Mouse (Mus musculus) kidney, embryonic 15.5 days (tissue): ENCODE results near the gene Birc6. TPM values are rescaled to one million over a fixed set of nuclear protein-coding genes. Genes with fewer than 3 reads are reported as not detected.

ENCODE experiments used
- ATAC-seq: fragments of 200-750 bp; cut with Nextera tagmentation; replicated peaks from 2 replicates; pipeline ENCODE4 v1.8.0; 2017; ENCODE audit warnings: moderate TSS enrichment; ENCODE audit not compliant: low FRiP score
- H3K27ac ChIP-seq: fragments of 300-500 bp; sonication (generic); 2 replicates; pipeline ENCODE4 v1.5.1; 2015; ENCODE audit warnings: mild to moderate bottlenecking, inconsistent platforms
- H3K27me3 ChIP-seq: fragments of 300-500 bp; sonication (generic); 2 replicates; pipeline ENCODE4 v1.6.1; 2015; ENCODE audit warnings: inconsistent platforms
- H3K36me3 ChIP-seq: fragments of 300-500 bp; sonication (generic); 2 replicates; pipeline ENCODE4 v1.6.1; 2015; ENCODE audit warnings: inconsistent platforms
- H3K4me1 ChIP-seq: fragments of 300-500 bp; sonication (generic); 2 replicates; pipeline ENCODE4 v1.6.1; 2015; ENCODE audit warnings: inconsistent platforms
- H3K4me2 ChIP-seq: fragments of 300-500 bp; sonication (generic); 2 replicates; pipeline ENCODE4 v1.6.1; 2015; ENCODE audit warnings: moderate library complexity, mild to moderate bottlenecking, inconsistent platforms
- H3K4me3 ChIP-seq: fragments of 300-500 bp; sonication (generic); replicated peaks from 2 replicates; pipeline ENCODE4 v1.5.1; 2015; ENCODE audit warnings: mild to moderate bottlenecking, inconsistent platforms
- H3K9ac ChIP-seq: fragments of 300-500 bp; sonication (generic); 2 replicates; pipeline ENCODE4 v1.6.1; 2015; ENCODE audit warnings: mild to moderate bottlenecking, inconsistent platforms
- H3K9me3 ChIP-seq: fragments of 300-500 bp; sonication (generic); replicated peaks from 2 replicates; pipeline ENCODE4 v1.6.1; 2016; ENCODE audit warnings: inconsistent platforms
- WGBS: fragments of 180-500 bp; shearing (Covaris S2); methylation state at CpG from one replicate; pipeline ENCODE4 v1.1.7; 2015; ENCODE audit warnings: mixed read lengths; 5-methylcytosine and 5-hydroxymethylcytosine counted together
- polyA plus RNA-seq: library from polyadenylated mRNA; unstranded; fragments of >200 nt; fragmentation: Nextera tagmentation; extraction: Ambion mirVana; gene quantifications from 2 replicates; pipeline ENCODE4 v1.2.1, GENCODE M21; 2015

The Birc6 gene
- polyA plus RNA-seq, 1 experiment from 2014 or later, result 89.3 TPM

- peak overlapping the region; percentile 97 for H3K4me3 ChIP-seq
- peak overlapping the region; percentile 78 for H3K4me2 ChIP-seq
- WGBS, result 50% methylated on average over 3 of the region's 3 CpGs
- H3K36me3 ChIP-seq, result peaks cover 6% of the 10 kb centered on the region
- no peak for ATAC-seq
- no peaks in the 10 kb centered on the region for H3K9me3 ChIP-seq
- no peak overlapping the region for H3K9ac ChIP-seq
- H3K27me3 ChIP-seq, result no peaks in the 10 kb centered on the region
- peaks cover 12% of the 10 kb centered on the region for H3K4me1 ChIP-seq
- no peak overlapping the region for H3K27ac ChIP-seq
Observed at GRCm38 (mm10) chr17:74716643-74717042, 188.5 kb downstream of the Birc6 start.

DNA sequence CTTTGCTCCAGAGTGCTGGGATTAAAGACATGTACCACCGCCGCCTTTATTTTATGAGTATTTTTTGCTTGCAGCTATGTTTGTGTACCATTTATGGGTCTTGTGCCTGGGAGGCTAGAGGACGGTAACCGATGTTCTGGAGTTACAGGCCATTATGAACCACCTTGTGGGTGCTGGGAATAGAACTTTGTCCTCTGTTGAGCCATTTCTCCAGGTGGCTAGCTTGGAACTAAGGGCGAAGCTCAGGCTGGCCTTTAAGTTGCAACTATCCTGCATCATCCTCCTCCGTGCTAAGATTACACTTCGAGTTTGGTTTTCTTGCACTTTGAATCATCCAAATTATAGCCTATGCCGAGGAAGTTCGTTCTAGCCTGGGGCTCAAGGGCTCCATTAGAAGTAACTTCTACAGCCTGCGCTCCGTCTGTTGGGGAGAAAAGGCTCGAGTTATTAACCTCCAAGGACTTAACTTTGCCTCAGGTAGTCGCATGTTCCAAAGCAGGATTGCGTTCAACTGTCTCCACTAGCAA, 189.1 kb downstream of the Birc6 start:
- ATAC-seq, result peak; percentile 47
- H3K27ac ChIP-seq, result peak overlapping the region; percentile 68
- WGBS, result 8% methylated on average over 14 of the region's 14 CpGs

GRCm38 (mm10) chr17:74717618-74718151, 189.6 kb downstream of the Birc6 start, which contains the start of gene Ttc27:
Gene Ttc27 (plus strand): TSS chr17:74717732.
- WGBS, result under 1% methylated on average over 31 of the region's 31 CpGs
- Histone ChIP-seq H3K4me3 (peak within 1 kb of the TSS; percentile 97), H3K27me3 (no peaks in the 10 kb centered on the region), H3K4me2 (peak within 1 kb of the TSS; percentile 78), H3K9me3 (no peaks in the 10 kb centered on the region), H3K9ac (peak within 1 kb of the TSS; percentile 75), H3K27ac (peak within 1 kb of the TSS; percentile 68), H3K36me3 (peaks cover 15% of the 10 kb centered on the region), H3K4me1 (peaks cover 12% of the 10 kb centered on the region)
- ATAC-seq, result peak; percentile 91

More for the DNA sequence above, 189.1 kb downstream of the Birc6 start:
- Histone ChIP-seq H3K4me3 (peak overlapping the region; percentile 97), H3K4me1 (peaks cover 12% of the 10 kb centered on the region), H3K27me3 (no peaks in the 10 kb centered on the region), H3K4me2 (peak overlapping the region; percentile 78), H3K36me3 (peaks cover 11% of the 10 kb centered on the region), H3K9ac (peak overlapping the region; percentile 48), H3K9me3 (no peaks in the 10 kb centered on the region)

GRCm38 (mm10) chr17:74732872-74733271, 204.8 kb downstream of the Birc6 start:
- no peak for ATAC-seq
- H3K4me1 ChIP-seq, result no peaks in the 10 kb centered on the region
- H3K27me3 ChIP-seq, result no peaks in the 10 kb centered on the region
- no peak overlapping the region for H3K4me3 ChIP-seq
- H3K27ac ChIP-seq, result no peak overlapping the region
- H3K36me3 ChIP-seq, result peaks cover 35% of the 10 kb centered on the region
- no peaks in the 10 kb centered on the region for H3K9me3 ChIP-seq
- no peak overlapping the region for H3K9ac ChIP-seq
- H3K4me2 ChIP-seq, result no peak overlapping the region

DNA sequence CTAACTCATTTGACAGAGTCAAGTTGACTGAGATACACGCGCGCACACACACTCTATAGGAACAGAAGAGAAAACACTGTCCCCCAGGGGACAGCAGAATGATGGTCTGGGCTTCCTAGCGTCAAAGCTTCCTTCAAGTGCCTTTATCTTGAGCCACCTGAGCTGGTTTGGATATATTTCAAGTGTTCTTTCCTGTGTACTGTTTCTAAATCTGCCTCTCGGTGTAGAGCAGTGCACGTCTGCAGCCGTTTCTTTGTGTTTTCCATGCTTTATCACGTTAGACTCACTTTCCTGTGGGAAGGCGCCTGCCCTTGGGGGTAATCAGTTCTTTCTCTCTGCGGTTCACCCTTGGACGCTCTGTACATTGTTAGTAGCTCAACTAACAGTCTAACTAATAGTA, 207.3 kb downstream of the Birc6 start:
- Histone ChIP-seq H3K27ac (no peak overlapping the region), H3K4me2 (no peak overlapping the region), H3K9ac (no peak overlapping the region), H3K4me1 (no peaks in the 10 kb centered on the region), H3K36me3 (peaks cover 29% of the 10 kb centered on the region), H3K27me3 (no peaks in the 10 kb centered on the region), H3K4me3 (no peak overlapping the region), H3K9me3 (no peaks in the 10 kb centered on the region)
- 92% methylated on average over 11 of the region's 11 CpGs for whole genome bisulfite sequencing
- no peak for ATAC-seq

DNA sequence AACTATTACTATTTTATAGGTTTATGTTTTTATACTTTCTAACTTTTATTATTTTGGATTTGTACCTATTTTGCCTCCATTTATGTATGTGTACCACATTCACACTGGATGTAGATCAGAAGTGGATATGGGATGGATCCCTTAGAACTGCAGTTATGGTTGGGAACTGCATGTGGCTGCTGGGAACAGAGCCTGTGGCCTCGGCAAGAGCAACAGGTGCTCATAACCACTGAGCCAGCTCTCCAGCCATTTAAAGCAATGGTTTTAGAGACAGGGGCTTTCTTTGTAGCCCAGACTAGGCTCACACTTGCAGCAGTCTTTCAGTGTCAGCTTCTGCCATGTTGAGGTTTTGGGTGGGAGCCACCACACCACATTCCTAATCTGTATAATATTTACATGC, 221.6 kb downstream of the Birc6 start:
- Histone ChIP-seq H3K27me3 (no peaks in the 10 kb centered on the region), H3K36me3 (peaks cover 16% of the 10 kb centered on the region), H3K9ac (no peak overlapping the region), H3K4me2 (no peak overlapping the region), H3K27ac (no peak overlapping the region), H3K9me3 (no peaks in the 10 kb centered on the region), H3K4me1 (0 out of 2 replicates have a peak, but pooled peaks cover 3% of the 10 kb centered on the region), H3K4me3 (no peak overlapping the region)
- 76% methylated on average over 1 of the region's 1 CpGs for WGBS
- no peak for ATAC-seq

- no peak overlapping the region for H3K4me2 ChIP-seq
- H3K9me3 ChIP-seq, result no peaks in the 10 kb centered on the region
- H3K9ac ChIP-seq, result no peak overlapping the region
- H3K36me3 ChIP-seq, result peaks cover 11% of the 10 kb centered on the region
- 85% methylated on average over 4 of the region's 4 CpGs for WGBS
- H3K27ac ChIP-seq, result no peak overlapping the region
- no peak for ATAC-seq
- H3K4me3 ChIP-seq, result no peak overlapping the region
- no peaks in the 10 kb centered on the region for H3K27me3 ChIP-seq
- 0 out of 2 replicates have a peak, but pooled peaks cover 3% of the 10 kb centered on the region for H3K4me1 ChIP-seq
Observed at GRCm38 (mm10) chr17:74751026-74751425, 222.9 kb downstream of the Birc6 start.

Other genes with a start within 250 kb of the Birc6 start
- 77.4 and 81.7 TPM in 2 replicates for gene Memo1, start 232.8 kb upstream of the Birc6 start, polyA plus RNA-seq
- gene Dpy30, start 204.4 kb upstream of the Birc6 start, polyA plus RNA-seq, result 237 and 269 TPM in 2 replicates
- 13.0 and 14.4 TPM in 2 replicates for gene Spast, start 189.3 kb upstream of the Birc6 start, polyA plus RNA-seq
- gene Slc30a6, start 132.7 kb upstream of the Birc6 start, polyA plus RNA-seq, result 45.1 and 48.2 TPM in 2 replicates
- 0.24 and 0.39 TPM in 2 replicates for gene Nlrc4, start 69.2 kb upstream of the Birc6 start, polyA plus RNA-seq
- 55.3 and 70.1 TPM in 2 replicates for gene Yipf4, start 38.8 kb upstream of the Birc6 start, polyA plus RNA-seq
- gene Ttc27, start 189.4 kb downstream of the Birc6 start, polyA plus RNA-seq, result 27.3 and 28.6 TPM in 2 replicates